Mouse (Mus musculus) cerebellum, postnatal 36 days (tissue): ENCODE results near the gene Cenpp.

ENCODE experiments used
- DNase-seq, 2 experiments: peaks; one replicate each; pipeline ENCODE4 v3.0.0; 2021 to 2022; ENCODE audit warnings: mixed read lengths in 2 of 2

The Cenpp gene

GRCm38 (mm10) chr13:49652481-49653179 is at the start of gene Cenpp, which contains the start of gene Nol8:
Cenpp (minus strand) TSS chr13:49652785.
Nol8 (plus strand) TSS chr13:49653078.
- peak; percentile 99 to 100 for DNase-seq

- DNase-seq: no peak
Measured at GRCm38 (mm10) chr13:49691056-49691455, 38.5 kb upstream of the Cenpp start.

DNA sequence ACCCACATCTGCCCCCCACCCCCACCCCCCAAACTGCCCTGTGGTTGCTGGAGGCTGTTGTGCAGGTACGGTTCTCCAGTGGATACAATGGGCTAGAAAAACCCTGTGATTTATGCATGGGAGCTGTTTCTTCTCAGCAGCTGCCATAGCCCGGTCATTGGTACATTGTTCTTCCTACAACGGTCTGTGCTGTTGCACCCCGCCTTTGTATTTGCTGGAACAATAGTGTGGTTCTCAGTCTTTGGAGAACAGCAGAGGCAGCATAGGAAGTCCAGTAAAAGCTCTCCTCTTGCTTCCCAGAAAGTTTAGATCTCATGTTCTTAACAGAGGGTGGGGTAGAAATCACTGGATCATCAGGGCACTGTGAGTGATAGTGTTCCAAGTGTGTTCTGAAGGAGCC is 31.7 kb upstream of the Cenpp start:
- DNase-seq: no peak

DNA sequence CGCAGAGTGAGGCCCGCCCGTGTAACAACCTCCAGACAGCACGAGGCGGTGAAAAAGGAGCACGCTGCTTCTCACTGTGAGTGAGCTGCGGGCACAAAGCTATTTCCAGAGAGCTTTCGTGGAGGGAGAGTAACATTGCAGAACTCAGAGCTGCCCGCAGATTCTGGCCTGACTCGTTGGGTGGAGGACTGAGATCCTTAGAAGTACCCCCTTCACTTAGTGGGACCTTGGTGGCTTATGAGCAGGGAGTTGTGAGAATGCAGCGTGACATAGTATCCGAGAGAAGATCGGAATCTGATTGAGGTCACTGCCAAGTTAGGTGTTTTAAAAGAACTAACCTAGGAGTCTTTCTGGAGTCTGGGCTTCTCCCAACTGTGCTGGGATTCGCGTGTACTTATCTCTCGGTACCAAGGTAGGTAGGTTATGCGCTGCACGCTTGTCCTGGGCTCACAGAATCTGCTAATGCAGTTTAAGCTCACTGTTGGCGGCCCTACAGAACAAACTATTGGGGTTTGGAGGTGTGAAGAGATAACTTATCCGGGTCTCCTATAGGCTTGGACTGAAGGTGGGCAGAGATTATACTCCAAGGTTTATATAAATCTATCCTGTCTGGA is 29.8 kb upstream of the Cenpp start:
- no peak for DNase-seq

GRCm38 (mm10) chr13:49681351-49682232 is 29.0 kb upstream of the Cenpp start, which contains the start of gene Iars:
Iars (plus strand) TSS chr13:49682100.
- peak; percentile 99 to 100 for DNase-seq

GRCm38 (mm10) chr13:49677793-49678192 is 25.2 kb upstream of the Cenpp start:
- no peak for DNase-seq

GRCm38 (mm10) chr13:49653180-49653541 is 576 bp upstream of the Cenpp start:
- DNase-seq: peak in 1 of 2 experiments; percentile 48

DNA sequence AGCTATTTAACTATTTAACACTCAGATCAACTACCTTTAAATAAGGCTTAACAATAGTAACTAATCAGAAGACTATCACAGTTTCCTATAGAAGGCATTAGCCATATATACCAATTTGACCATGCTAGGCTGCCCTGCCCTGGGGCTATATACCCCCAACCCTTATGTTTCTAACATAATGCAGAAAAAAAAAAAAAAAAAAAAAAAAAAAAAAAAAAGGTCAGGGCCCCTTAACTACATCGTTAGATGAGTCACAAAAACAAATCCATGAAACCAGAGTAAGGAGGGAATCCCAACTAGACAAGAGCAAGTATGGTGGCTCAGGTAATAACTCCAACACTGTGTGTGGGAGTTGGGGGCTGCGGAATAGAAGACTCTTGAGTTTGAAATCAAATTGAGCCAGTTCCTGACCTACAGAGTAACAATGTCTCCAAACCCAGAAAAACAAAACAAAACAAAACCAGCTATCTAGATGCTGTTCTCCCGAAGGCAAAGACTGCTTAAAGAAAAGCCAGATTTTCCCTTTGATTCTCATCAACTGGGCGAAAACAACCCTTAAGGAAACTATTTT is 719 bp downstream of the Cenpp start:
- no peak for DNase-seq

DNA sequence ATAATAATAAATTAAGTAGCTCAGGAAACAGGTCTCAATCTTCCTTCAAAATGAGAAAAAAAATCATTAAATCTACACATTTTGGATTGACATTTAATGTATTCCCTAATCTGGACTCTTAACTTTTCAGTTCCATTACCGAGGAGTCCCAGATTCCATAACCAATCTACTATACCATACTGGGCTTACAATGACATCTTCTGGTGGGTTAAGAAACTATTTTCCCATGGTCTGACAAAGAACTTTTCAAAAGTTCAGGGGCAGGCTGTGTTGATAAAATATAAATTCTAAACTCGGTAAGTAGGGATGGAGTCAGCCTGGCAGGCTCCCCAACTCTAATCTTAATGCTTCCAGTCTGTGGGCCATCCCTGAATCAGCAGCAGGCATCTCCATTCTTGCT is 1.4 kb downstream of the Cenpp start:
- DNase-seq: no peak

DNA sequence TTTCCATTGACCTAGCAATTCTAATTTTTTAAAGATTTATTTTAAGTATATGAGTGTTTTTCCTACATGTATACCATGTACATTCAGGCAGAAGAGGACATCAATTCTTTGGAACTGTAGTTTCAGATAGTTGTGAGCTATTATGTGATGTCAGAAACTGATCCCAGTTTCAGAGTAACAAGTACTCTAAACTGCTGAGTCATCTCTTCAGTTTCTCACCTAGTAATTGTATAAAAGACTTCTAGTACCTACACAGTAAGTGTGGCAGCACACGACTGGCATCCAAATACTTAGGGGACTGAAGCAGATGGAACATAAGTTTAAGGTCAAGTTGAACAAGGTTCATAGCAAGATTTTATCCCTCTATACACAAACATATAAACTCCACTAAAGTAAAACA is 6.6 kb downstream of the Cenpp start:
- DNase-seq: no peak

DNA sequence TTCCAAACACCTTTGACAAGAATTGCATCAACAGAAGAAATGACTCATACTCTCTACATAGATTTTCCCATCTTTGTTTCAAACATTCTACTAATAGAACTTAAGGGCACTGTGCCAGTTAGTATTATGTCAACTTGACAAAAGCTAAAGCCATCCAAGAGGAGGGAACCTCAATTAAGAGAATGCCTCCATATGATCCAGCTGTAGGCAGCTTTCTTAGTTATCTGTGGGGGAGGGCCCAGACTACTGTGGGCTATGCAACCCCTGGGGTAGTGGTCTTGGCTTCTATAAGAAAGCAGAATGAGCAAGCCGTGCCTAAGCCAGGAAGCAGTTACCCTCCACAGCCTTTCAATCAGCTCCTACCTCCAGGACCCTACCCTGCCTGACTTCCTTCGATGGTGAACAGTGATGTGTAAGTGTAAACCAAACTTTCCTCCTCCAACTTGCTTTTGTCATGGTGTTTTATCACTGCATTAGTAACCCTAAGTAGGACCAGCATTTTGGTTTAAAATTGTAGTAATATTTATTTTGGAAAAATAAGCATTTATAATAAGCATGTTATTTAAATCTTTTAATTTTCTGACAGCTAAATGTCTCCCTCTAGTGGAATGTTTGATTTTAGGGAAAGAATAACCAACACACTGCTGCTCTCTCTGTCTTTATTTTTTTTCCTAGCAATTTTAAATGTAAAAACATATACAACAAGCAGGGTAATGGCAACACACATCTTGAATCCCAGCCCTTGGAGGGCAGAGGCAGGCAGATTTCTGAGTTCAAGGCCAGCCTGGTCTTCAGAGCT is 7.7 kb downstream of the Cenpp start:
- no peak for DNase-seq

DNA sequence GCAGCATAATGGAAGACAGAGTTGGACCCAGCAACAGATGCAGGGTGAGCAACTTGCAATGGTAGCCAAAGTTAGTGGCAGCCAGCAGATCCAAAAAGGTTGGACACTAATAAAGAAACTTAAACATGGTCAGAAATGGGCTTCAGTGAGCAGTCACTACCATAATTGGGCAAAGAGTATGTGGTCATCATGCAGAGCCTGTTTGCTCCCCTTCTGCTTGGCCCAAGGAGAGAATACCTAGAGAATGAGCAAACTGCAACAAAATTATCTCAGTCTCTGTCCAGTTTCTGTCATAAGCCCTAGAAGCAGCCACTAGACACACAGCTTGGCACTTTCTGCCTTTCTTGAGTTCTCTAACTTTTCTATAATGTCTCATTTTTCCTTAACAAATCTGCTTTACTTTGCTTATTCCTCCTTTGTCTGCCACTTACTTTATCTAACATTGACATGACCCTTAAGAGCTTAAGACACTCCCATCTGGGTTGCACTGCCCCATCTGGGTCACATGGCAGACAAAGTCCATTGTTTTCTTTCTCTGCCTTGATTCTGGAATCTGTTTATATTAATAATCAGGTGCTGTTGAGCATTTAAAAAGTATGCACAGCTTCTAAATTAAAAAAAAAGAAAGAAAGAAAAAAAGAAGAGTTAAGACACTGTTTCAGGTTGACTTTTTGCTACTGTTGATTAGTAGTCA is 8.8 kb downstream of the Cenpp start:
- no peak for DNase-seq

DNA sequence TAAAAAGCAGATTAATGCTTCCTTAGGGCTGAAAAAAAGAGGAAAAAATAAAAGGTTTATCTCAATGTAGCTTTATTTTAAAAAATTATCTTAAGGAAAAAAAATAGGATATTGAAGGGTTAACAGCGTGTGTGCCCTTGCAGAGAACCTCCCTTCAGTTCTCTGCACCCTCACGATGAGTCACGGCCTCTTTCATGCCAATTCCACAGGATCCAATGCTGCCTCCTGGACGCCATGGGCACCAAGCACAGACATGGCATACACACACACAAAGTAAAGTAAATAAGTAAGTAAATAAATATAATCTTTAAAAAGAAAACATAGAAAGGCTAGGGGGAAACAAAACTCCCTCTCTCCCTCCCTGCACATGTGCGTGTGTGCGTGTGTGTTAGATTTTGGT is 9.9 kb downstream of the Cenpp start:
- no peak for DNase-seq

GRCm38 (mm10) chr13:49639965-49640364 is 12.6 kb downstream of the Cenpp start:
- DNase-seq: no peak

GRCm38 (mm10) chr13:49629076-49629475 is 23.5 kb downstream of the Cenpp start:
- DNase-seq: no peak

DNA sequence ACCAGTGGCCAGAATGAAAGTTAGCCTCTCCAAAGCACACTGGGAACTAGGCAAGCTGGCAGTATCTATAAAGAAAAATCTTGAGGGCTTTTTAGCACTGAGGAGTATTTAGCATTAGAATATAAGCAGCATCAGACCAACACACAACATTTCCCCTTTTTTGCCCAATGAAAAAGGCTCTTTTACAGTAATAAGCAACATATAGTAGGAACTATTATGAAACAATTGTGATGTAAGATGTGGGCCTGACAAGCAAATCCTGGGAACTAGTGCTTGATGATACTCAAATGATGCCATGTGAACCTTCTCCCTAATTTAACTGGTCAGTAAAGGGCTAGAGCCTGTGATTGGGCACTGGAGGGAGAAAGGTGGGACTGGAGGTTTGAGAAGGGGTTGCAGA is 24.4 kb downstream of the Cenpp start:
- no peak for DNase-seq

DNA sequence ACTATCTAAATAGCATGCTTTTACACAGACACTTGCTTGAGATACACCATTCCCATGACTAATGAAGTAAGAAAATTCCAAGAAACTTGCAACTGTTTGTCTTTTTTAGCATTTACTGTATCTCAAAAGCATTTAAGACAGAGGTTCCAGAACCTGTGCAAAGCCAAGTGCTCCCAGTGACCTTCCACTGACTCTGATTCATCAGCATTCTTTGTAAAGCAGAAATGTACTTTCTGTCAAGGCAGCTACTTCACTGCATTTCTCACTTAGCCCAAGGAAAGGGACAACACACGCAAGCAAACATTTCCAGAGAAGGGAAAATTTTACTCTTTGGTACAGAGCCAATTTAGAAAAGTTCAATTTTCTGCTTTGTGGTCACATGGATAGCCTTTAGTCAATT is 29.4 kb downstream of the Cenpp start:
- no peak for DNase-seq

- no peak for DNase-seq
Measured at GRCm38 (mm10) chr13:49618365-49618764, 34.2 kb downstream of the Cenpp start.

DNA sequence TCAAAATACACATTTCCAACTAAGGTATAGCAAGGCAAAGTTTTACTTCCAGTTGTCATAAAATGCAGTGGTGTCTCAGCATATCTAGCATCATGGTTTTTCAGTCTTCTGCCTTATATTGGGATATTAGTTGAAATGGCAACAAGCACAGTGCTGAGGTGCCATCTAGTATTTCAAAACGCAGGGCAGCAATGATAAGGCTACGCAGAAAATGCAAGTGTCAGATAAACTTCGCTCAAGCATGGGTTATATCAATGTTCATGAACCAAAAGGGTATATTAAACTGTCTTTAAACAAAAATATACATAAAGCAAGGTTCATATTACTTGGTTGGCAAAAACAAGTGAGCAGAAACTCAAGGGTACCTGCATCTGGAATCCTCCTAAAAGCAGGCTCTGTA is 35.6 kb downstream of the Cenpp start:
- DNase-seq: no peak

DNA sequence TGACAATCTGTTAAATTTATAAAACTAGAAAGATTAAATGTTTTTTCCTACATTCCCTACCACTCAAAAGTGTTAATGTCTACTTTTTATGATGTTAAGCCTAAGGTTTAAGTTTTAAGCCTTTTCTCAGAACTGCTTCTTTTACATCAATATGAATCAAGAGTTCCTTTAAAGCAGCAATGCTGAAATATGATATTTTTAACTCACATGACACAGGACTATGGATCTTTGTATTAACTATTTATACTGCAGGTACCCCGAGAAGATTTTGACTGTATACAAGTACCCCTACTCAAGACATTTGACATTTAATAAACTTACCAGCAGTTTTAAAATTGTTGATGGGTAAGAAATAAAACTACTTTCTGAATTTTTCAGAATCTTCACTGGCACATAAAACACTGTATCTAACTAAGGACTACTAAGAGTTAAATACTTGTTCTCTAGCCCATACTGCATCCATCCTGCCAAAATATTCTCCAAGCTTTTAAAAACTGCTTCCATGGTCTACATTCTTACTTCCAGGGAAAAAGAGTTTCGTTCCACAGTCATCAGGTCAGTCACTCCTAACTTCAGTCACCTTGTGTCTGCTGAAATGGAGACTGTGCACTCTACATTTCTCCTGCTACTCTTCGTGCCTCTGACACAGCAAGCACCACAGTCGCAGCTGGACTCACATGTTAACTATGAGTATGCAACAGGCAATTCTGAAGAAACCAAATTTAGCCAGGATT is 43.8 kb downstream of the Cenpp start:
- no peak for DNase-seq

GRCm38 (mm10) chr13:49607714-49608113 is 44.9 kb downstream of the Cenpp start, which contains the start of gene Ogn:
Ogn (plus strand) TSS chr13:49608046.
- no peak for DNase-seq
